Mouse (Mus musculus): ENCODE measurements around the gene Prcc.
"Not testable (repeated sequence)": the region's sequence is repeated elsewhere in the genome, so short reads cannot be mapped to it uniquely, and the experiment has no call there.

The Prcc gene

DNA sequence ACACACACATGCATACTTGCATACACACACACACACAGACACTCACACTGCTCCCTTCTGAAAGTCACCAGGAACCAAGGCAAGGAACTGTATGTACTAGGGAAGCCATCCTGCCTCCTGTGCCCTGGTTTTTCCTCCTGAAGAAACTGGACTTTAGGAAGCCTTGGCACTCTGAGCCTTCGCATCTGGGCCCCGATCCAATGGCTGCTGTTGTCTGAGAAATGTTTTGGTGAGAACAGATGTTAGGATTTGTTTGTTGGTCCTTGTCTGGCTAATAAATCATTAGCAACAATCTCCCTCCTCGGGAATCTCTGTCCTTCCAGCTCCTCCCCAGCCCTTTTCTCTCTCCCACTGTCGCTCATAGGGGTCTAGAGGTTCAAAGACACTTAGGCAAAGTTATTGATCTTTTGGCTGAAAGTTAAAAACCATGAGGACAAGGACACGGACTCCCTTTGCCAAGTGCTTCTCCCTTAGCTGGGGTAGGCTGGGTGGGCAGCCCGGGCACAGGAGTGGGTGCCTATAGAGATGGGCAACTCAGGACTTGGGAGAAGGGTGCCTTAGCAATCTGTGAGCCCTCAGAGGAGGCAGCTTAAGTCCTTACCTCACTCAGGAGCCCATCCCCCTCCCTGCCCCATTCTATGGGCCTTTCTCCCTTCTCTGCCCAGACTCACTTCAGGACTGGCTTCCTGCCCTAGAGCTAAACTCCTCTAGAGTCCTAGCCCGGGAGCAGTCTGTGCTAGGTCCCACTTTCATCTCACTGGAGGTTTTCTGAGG lies 30.4 kb downstream of the Prcc start:
- ATAC-seq (ENCODE audit: insufficient number of reproducible peaks, low FRiP score, low TSS enrichment): no peak

DNA sequence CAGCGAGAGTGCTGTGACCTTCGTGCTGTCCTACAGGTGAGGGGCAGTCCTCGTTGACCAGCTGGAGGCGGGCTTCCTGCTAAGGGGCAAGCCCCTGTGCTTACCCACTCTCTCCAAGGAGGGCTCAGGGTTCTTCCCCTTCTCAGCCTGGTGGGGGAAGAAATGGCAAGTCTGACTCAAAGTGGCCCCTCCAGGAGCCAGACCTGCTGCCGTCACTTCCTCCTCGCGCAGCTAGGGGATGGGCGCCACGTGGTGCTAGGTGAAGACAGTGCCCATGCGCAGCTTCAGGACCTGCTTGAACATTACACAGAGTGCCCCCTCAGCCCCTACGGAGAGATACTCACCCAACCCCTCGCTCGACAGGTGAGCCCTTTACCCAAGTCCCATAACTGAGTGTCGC lies 36.3 kb downstream of the Prcc start:
- no peak for ATAC-seq (ENCODE audit: insufficient number of reproducible peaks, low FRiP score, low TSS enrichment)

DNA sequence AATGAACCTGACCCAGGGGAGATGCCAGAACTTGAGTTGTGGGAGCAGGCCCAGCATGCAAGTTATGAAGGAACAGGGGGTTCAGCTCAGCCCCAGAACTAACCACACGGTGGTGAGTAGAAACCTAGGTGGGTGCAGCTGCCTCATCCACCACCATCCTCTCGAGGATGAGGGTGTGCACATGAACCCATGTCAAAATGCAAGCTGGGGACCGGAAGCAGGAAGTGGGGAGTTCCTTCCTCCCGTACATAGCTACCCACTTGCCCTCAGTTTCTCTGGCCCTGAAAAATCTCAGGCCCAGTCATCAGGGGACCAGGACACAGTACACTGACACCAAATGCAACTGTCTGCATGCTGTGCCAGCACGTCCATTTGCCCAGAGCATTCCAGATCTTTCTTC lies 37.7 kb downstream of the Prcc start:
- ATAC-seq (ENCODE audit: insufficient number of reproducible peaks, low FRiP score, low TSS enrichment): no peak

DNA sequence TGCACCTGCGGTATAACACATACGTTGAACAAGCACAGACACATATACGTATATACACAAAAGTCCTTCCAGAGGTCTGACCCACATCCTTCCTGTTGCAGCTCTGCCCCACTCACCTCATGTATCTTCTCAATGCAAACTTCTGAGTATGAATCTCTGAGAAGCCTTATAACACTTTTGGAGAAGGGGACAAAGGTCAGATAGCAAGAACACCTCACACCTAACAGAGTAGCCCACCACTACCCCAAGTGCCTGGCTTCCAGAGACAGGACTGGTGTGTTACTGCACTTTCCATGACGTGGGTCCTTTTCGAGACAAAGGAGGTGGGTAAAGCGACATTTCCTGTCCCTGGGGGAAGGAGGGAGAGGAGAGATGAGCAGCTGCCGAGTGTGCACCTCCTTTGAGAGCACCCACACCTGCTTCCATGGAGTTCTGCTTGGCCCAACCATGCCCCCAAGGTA lies 38.7 kb downstream of the Prcc start, which contains the start of gene Sh2d2a:
Sh2d2a (plus strand) TSS at position 106 of the 461 bp plus-strand sequence.
- no peak for ATAC-seq (ENCODE audit: insufficient number of reproducible peaks, low FRiP score, low TSS enrichment)

DNA sequence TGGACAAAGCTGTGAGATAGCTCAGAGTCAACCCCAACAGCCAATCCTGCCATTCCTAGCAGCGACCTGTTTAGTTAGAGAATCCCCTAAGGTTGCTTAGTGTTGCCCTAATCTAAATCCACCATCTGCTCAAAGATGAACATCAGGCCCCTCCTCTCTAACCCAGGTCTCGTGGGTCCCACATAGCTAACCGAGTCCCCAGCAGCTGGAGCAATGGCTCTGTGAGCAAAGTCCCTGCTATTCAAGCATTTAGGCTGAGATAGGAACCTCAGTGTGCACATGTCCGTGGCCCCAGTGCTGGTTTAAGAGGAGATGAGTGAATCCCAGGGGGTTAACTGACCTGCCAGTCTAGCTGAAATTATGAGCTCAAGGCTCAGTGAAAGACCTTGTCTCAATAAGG lies 39.2 kb downstream of the Prcc start:
- no peak for ATAC-seq (ENCODE audit: insufficient number of reproducible peaks, low FRiP score, low TSS enrichment)

DNA sequence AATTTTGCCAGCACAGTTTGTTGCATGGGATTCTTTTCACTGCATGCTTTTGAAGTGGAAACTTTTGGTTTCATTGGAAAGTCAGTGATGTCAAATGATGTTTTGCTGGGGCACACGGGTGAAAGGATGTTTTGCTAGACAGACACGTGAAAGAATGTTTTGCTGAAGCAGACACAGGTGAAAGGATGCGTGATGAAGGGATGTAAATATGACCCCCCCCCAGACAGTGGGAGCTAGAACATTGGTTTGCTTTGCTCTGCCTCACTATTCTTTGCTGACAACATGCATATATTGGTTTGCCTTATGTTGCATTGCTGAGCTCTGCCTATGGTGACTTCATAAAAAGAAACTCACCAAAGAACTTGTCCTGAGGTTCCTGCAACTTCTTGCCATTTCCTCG lies 40.4 kb downstream of the Prcc start:
- ATAC-seq (ENCODE audit: insufficient number of reproducible peaks, low FRiP score, low TSS enrichment): no peak

DNA sequence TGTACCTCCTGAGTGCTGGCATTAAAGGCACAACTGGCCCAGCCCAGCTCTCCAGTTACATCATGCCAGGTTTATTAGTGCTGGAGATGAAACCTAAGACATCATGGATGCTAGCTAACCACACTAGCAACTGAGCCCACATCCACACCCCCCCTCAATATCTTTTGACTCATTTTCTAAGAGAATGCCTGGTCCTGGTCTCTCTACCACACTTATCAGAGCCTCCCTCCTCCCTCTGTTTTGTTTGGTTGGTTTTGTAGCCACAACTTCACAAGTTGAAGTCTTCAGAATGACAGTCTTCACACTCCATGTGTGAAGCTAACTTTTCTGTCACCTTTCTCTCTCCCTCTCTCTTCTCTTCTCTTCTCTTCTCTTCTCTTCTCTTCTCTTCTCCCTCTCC lies 44.5 kb downstream of the Prcc start:
- ATAC-seq (ENCODE audit: insufficient number of reproducible peaks, low FRiP score, low TSS enrichment): no peak

DNA sequence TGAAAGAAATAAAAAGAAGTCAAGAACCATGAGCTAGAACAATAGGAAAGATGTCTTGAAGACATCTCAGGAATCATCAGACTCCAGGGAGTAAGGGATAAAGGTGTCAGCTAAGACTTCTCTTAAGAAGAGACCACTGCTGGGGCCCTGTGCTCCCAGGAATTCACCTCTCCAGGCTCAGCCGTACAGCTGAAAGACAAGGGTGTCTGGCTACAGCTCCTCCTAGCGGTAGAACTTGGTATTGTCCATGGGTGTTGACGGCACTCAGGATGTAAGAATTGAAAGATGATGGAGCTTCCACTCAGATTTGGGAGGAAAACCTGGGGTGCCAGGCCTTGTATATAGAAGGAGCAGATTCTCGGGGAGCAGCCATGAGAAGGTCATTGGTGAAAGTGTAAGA lies 46.8 kb downstream of the Prcc start:
- ATAC-seq (ENCODE audit: insufficient number of reproducible peaks, low FRiP score, low TSS enrichment): peak; percentile 61; the same call in 1 of the 2 replicates

DNA sequence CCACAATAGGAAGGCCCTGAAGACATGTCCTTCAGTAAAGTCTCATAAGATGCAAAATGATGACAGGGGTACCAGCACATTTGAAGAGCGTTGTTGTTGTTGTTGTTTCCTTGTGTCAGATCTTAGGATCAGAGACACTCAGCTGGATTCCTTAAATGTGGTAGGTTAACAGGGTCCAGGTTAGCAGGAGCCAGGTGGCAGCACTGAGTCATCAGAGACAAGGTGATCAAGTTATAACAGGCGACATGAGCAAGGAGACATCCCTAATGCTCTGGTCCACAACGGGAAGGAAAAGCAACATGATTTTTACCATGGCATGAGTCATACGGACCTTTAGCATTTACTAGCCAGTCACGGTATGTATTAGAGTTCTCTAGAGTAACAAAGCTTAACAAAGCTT lies 51.9 kb downstream of the Prcc start:
- no peak for ATAC-seq (ENCODE audit: insufficient number of reproducible peaks, low FRiP score, low TSS enrichment)

DNA sequence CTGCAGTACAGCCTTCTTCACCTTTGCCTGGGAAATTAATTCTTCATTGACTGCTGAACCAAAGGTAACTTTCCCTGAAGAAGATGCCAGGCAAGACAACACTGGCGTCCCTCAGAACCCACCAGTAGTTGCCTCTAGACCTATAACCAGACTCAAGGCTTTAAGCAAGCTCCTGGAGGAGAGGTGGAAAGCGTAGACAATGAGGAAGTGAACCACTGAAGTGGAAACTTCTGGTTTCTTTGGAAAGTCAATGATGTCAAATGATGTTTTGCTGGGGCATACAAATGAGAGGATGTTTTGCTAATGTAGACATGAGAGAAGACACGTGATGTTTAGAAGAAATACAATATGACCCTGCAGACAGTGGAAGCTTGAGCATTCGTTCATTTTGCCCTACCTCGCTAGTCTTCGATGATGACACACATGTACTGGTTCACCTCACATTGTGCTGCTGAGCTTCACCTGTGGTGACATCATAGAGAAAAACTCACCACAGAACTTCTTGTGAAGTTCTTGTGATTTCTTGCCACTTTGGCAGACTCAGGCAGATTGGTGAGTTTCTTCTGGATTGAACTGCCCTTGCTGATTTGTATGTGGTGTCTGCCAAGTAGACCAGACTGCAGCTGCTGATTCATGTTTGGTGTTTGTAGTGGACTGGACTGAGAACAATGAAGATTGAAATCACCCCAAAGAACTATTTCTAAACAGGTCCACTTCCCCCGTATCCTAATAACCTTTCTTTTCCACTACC lies 53.1 kb downstream of the Prcc start:
- ATAC-seq (ENCODE audit: insufficient number of reproducible peaks, low FRiP score, low TSS enrichment): no peak

DNA sequence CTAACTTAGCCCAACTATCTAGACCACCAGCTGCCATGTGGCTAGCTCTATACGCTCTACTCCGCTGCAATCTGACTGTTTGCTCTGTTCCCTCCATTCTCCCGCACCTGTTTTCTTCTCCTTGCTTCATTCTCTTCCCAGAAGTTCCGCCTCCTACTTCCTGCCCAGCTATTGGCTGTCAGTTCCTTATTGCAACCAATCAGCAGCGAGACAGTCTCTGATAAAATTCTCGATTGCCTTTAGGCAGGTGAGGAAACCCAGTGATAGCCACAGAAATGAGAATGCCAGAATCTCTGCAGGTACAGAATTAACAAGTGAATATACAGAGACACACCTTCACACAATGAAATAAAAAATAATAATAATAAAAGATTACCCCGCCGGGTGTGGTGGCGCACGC lies 56.4 kb downstream of the Prcc start:
- no peak for ATAC-seq (ENCODE audit: insufficient number of reproducible peaks, low FRiP score, low TSS enrichment)

DNA sequence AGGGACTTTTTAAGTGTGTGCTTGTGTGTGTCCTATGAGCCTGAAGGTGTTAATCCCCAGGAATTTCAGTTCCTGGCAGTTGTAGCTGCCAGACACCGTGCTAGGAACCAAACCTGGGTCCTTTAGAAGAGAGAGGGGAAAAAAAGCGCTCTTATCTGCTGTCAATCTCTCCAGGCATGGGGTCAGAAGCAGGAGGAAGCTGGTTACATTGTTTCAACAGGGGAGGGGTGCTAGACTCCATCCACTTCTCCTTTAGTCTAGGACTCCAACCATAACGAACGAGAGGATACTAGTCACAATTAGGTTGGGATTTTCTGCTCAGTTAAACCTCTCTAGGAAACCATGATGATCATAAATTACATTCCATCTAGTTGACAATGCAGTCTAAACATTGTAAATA lies 57.0 kb downstream of the Prcc start:
- ATAC-seq (ENCODE audit: insufficient number of reproducible peaks, low FRiP score, low TSS enrichment): no peak

DNA sequence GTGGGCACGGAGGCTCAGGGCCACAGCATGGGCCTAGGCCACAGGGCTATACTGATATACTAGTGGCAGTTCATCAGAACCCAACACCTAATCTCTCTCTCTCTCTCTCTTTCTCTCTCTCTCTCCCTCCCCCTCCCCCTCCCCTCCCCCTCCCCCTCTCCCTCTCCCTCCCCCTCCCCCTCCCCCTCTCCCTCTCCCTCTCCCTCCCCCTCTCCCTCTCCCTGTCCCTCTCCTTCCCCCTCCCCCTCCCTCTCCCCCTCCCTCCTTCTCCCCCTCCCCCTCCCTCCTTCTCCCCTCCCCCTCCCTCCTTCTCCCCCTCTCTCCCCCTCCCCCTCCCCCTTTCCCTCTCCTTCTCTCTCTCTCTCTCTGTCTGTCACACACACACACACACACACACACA lies 61.2 kb downstream of the Prcc start, which contains the start of gene Pear1:
Pear1 (minus strand) TSS at position 101 of the 400 bp plus-strand sequence.
- not testable (repeated sequence) for ATAC-seq (ENCODE audit: insufficient number of reproducible peaks, low FRiP score, low TSS enrichment)

DNA sequence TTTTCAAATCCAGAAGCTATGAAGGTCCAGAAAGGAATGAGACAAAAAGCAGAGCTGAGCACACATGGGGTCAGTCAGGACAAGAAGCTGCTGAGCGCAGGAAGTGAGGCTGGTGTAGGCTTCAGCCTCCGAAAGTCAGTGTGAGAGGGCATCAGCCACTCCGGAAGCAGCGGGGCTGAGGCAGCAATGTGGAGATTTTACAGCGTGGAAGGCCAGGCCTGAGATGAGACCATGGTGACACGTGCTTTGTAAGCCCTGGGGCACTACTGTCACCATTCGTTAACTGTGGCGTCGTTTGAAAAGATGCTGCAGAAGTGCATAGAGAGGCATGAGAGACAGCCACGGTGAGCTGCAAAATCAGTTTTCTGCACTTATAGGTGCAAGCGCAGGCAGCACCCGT lies 67.2 kb downstream of the Prcc start:
- no peak for ATAC-seq (ENCODE audit: insufficient number of reproducible peaks, low FRiP score, low TSS enrichment)

DNA sequence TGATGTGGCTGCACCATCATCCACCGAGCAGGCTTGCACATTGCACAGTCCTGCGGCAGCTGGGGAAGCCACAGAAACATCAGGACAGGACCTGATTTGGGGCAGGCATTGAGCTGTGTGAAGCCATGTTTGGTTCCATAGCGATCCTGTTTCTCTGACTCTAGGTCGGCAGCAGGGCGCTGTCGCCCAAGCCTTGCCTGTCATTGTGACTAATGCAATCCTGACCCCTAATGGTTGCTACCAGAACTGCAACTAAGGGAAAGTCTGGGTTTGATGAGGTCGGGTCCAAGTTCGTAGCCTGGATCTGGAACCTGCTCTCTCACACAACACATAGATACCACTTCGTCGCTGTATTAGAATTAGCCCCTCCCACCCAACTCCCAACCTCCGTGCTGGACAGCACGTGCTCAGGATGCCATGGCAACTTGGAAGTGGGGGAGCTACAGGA lies 68.7 kb downstream of the Prcc start:
- ATAC-seq (ENCODE audit: insufficient number of reproducible peaks, low FRiP score, low TSS enrichment): peak; percentile 73

DNA sequence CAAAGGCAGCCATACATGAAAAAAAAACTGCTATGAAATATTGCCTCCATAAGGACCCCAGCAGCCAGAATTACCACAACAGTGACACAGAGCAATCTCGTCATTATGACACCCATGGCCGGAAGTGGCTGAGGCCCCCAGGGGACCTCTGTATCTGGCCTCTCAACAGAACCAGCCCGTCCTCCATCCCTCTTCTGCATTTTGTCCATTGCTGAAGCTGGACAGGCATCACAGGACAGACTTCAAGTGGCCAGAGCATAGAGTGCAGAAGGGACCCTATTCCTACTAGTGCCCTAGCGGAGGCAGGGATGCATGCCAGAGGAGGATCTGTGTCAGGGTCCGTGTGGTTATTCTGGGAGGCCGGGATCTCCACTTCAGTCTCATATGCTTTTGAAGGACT lies 69.2 kb downstream of the Prcc start:
- ATAC-seq (ENCODE audit: insufficient number of reproducible peaks, low FRiP score, low TSS enrichment): 0 out of 2 replicates have a peak, but pooled peaks have one; percentile 5

DNA sequence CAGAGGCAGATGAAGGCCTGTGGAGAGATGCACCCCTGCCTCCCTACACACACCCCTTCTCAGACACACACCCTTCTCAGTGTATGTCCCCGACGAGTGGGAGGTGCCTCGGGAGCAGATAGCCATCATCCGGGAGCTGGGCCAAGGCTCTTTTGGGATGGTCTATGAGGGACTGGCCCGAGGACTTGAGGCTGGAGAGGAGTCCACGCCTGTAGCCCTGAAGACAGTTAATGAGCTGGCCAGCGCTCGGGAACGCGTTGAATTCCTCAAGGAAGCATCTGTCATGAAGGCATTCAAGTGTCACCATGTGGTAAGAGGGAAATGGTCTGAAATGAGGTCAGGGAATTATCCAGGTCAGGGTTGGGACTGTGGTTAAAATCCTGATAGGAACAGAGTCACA lies 72.5 kb downstream of the Prcc start:
- no peak for ATAC-seq (ENCODE audit: insufficient number of reproducible peaks, low FRiP score, low TSS enrichment)

DNA sequence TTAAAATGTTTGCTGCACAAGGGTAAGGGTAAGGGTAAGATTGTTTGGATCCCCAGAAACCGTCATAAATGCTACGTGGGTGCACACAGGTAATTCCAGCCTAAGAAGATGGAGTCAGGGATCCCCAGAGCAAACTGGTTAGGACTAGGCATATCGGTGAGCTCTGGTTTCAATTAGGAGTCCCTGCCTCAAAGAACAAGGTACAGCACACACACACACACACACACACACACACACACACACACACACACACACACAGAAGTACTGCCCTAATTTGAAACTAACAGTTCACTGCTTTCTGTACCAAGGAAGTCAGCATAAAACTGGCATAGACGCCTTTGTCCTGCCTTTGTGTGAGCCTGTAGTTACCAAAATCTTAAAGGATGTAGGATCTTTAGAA lies 73.0 kb downstream of the Prcc start:
- no peak for ATAC-seq (ENCODE audit: insufficient number of reproducible peaks, low FRiP score, low TSS enrichment)

DNA sequence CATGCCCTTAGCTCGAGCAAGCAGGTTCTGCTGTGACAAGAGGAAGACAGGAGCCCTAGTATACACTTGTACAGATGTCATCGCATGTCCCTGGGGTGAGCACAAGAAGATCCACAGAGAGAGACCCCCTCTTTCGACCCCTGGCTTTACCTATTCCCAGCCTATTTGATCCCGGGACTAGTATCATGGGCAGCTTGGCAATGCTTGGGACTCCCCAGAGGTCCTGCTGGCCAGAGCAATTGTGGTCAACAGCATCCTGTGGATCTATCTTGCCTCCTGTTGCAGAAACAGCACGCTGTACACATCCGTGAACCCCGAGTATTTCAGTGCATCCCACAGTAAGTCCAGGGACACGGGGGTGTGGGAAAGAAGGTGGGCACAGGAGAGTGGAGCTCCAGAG lies 74.1 kb downstream of the Prcc start:
- no peak for ATAC-seq (ENCODE audit: insufficient number of reproducible peaks, low FRiP score, low TSS enrichment)

DNA sequence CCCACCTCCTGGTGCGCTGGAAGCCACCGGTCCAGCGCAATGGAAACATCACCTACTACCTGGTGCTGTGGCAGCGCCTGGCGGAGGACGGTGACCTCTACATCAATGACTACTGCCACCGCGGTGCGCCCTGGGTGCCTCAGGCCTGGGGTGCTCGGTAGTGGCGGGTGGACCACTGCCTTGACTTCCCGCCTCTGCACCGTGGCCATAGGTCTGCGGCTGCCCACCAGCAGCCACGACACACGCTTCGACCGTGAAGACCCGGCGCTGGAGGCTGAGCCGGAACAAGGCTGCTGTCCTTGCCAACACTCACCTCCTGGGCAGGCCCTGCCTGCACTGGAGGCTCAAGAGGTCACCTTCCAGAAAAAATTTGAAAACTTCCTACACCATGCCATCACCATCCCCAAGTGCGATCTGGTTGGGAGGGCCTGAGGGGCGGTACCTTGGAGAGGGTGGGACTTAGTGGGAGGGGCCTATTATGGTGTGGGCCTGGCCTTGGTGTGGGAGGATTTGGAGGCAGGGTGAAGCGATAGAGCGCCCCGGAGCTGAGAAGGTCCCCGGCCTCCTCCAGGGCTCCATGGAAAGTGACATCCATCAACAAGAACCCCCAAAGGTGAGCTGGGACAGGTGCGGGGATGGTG lies 76.0 kb downstream of the Prcc start:
- no peak for ATAC-seq (ENCODE audit: insufficient number of reproducible peaks, low FRiP score, low TSS enrichment)

All from cerebellum, adult (tissue).